Mouse (Mus musculus) layer of hippocampus, adult 18-20 months (tissue): ENCODE measurements around the gene Tmem259. TPM values are rescaled to one million over a fixed set of nuclear protein-coding genes. Genes with fewer than 3 reads are reported as not detected.

Source experiments
- DNase-seq, 2 experiments: peaks; one replicate each; pipeline ENCODE4 v3.0.0; 2022; ENCODE audit warnings: low spot score in 2 of 2
- total RNA-seq, 2 experiments: library from RNA; stranded (reverse); gene quantifications; 2 replicates each; pipeline ENCODE4 v1.2.3; 2021

Tmem259 gene
- total RNA-seq, 2 experiments from 2014 or later, result 118 to 123 TPM

DNA sequence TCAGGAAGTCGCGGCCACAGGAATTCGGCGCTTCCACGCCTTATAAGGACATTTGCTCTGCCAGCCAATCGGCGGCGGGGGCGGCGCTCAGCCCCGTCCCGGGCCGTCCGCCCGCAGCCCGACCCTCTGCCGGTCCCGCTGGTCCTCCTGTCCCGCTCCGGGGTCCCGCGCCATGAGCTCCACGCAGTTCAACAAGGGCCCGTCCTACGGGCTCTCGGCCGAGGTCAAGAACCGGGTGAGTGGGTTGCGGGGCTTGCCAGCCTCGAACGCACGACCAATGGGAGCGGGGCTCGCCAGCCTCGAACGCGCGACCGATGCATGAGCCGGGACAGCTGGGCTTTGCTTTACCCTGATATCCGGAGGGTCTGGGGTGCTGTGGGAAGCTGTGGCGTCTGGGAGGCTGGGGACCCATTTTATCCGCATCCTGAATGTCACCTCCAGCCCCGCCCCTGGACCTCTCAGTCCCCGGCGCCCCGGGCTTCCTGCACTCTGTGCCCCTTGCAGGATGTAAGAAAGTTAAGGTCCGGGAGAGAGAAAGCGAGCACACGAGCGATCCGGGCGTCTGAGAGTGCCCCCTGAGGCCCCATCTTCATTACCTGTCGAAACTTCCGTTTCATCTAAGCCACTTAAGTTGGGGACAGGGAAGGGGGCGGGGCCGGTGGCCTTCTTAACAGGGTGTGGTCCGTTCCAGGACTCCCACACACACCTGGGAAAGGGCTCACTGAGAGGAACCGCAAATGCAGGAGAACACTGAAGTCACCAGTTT is 4.6 kb upstream of the Tmem259 start, which contains the start of gene Cnn2:
Gene Cnn2 (plus strand): TSS at position 79 of the 766 bp plus-strand sequence.
- DNase-seq, result no peak

DNA sequence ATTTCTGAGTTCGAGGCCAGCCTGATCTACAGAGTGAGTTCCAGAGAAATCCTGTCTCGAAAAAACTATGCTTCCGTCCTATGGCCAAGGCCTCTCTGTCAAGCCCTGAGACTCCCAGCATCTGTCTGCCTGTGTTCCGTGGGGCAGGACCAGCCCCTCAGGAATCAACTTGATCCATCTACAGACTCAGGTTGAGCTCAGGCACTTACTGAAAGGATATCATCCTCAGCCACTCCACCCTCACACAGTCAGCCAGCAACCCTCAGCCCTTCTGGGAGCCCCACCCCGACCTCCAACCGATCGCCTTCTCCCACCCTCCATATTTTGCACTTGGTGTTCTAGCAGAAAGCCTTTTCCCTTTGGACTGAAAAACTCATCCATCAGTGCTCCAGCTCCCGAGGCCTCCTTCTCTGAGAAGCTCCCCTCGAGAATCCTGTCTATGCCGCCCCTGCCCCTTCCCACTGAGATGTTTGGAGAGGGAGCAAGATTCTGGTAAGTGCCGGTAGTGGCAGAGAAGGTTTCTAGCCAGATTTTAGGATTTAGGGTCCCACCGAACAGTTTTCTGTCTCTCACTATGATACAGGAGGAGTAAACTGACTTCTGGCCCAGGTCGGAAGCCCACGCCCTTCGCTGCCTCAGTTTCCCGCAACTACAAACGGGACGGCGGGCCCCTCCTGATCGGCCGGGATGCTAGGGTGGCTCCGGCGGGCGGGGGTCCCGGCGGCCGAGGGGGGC is 3.8 kb upstream of the Tmem259 start:
- no peak for DNase-seq

DNA sequence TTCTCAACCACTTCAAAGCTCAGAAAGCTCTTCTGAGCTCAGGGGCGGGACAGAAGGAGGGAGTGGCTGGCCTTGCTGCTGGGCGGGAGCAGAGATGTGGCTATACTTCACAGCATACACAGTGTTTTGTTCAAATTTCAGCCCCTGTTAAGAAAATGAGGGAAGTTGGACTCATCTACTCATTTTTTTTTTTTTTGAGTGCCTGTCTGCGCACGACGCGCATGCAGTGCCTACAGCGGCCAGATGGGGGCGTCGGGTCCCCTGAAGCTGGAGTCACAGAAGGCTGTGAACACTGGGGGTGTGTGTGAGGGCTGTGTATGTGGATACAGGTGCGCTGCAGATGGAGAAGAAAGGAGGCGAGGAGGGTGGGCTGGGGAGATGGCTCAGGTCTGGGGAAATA is 2.8 kb upstream of the Tmem259 start:
- peak; percentile 62 to 90 for DNase-seq

DNA sequence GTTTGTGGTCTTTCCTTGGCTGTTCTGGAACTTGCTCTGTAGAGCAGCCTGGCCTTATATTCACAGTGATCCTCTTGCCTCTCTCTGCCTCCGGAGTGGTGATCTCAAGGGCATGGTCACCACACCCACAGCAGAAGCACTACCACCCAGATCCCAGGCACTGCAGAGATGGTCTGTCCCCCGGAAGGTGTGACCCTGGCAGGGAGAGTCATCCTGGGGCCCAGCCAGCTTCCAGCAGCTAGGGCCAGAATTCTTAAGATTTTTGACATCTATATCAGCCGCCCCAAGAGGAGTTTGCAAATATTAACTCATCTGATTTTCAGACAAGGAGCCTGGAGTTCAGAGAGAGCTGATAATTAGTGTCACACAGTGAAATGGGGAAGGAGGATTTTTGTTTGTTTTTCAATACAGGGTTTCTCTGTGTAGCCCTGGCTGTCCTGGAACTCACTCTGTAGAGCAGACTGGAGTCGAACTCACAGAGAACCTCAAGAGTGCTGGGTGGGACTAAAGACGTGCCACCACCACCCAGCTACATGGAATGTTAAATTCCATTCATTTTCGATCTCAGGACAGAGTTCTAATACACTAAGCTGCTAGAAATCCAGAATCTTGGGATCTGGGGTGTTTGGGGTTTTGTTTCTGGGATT is 2.2 kb upstream of the Tmem259 start:
- DNase-seq, result no peak

DNA sequence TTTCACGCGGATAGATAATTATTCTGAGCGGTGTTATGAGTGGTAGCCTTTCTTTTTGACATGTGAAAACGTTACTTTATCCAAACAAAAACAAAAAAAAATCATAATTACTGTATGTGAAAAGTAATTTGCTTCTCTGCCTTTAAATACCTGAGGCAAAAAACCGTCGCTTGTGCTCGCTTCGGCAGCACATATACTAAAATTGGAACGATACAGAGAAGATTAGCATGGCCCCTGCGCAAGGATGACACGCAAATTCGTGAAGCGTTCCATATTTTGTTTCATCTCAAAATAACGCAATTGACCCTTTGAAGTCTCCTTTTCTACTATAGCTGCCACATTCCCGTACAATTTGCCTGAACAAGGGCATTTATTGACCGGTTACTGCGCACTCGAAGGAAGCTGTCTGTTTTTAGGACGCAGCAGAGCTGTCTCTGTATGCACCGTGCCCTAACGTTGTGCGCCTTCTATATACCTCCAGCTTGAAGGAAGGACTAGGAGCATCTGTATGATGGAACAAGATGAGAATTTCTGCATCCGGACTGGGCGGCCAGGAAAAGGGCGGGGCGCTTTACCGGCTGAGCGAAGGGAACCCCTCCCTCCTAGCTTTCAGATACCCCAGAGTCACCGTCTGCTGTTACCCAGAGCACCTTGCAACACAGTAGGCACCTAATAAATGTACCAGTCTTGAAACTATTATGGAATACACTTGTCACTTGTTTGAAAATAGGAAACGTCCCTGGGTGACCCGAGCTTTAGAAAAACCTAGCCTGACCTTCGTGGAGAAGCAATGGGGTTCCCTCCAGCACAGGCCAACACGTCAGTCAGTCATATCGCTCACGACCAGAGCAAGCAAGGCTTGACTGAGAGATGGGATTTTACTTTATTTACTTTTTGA is 1.5 kb upstream of the Tmem259 start:
- DNase-seq, result peak; percentile 61 to 77

DNA sequence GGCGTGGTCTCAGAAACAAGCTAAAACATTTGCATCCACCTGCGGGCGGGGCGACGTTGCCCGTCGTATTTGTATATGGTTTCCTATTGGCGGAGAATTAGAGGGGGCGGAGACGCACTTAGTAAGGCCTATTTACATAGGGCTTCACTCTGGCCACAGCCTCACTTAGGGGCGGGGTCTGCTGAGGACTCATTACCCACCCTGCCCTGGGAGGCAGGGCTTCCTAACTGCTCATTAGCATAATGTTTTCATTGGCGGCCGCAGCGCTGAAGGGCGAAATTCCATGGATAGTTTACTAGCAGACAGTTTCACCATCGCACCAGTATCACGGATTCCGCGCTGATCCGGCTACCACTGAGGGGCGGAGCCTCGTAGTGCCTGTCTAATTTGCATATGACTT is 741 bp upstream of the Tmem259 start:
- peak; percentile 95 to 99 for DNase-seq

DNA sequence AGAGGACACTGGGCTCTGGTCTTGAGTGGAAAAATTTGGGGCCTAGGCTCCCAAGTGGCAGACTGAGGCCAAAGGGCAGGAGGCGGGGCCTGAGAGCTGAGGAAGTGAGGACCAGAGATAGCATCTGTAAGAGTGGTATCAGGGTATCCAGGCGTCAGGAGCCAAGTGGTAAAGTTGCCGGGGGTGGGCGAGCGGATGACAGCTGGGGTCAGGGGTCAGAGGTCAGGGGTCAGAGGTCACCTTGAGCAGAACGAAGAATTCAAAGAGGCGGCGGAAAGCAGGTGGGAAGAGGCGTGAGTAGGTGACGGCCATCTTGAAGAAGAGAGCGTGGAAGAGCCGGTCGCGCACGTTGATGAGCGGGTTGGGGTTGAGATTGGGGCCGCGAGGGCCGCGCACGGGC is 460 bp downstream of the Tmem259 start:
- peak in 1 of 2 experiments; percentile 69 for DNase-seq

DNA sequence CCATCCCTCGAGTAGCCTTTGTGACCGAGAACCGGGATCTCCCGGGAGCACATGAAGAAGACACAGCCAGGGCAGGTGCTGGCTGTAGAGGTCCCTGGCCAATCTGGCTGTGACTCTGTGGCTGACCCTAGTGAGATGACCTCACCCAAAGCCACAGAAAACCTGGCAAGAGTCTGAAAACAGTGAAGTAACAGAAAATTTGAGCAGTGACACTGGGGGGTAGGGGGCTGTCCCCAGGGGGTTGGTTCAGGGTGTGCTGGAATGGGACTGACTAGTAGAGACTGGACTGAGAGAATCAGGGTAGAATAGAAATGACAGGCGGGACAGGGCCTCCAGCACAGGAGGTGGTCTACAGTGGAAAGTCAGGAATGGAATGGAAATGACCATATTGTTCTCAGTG is 925 bp downstream of the Tmem259 start:
- no peak for DNase-seq

DNA sequence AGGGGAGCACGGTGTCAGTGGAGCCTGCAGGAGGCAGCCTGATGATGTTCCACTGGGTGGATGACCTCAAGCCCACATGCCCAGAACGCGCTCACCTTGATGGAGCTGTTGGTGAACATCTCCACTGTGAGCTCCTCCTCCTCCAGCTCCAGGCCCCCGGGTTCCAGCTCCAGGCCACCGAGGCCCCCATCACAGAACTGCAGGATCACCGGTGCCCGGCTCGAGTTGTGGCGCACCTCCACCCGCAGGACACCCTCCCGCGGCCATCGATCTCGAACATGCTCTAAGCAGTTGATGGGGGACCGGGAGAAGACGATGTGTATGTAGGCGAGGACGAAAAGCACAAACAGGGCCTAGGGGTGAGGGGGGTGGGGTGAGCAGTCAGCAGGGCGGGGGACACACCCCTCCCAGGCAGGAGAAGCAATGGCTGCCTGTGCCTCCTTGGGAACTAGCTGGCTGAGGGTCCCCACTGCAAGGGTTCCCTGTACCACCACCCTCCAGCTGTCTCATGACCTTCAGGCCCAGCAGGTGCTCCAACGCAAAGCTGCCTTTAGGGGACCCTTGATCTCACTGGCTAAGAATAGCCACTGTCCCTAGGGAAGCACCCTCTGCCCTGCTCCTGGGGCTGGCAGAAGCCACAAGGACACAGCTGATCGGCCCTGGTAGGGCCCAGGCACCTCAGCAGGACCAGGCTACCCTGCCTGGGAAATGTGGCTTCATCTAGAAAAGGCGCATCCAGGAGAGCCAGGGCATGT is 4.6 kb downstream of the Tmem259 start:
- no peak for DNase-seq

DNA sequence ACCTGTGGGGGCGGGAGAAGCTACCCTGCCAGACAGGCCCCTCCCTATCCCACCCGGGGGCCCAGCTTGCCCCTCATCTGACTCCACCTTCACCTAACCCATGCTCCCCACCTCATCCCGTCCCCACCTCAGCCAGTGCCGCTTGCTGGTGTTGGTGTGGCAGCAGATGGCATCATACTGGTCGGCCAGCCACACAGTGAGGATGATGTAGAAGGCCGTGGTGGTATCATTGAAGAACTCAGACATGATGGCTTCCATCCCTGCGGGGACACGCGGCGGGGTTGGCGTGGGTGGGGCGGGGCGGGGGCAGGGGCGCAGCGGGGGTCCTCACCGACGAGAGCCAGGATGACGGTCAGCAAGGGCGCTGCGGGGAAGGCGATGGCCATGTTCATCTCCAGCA is 6.1 kb downstream of the Tmem259 start:
- no peak for DNase-seq

DNA sequence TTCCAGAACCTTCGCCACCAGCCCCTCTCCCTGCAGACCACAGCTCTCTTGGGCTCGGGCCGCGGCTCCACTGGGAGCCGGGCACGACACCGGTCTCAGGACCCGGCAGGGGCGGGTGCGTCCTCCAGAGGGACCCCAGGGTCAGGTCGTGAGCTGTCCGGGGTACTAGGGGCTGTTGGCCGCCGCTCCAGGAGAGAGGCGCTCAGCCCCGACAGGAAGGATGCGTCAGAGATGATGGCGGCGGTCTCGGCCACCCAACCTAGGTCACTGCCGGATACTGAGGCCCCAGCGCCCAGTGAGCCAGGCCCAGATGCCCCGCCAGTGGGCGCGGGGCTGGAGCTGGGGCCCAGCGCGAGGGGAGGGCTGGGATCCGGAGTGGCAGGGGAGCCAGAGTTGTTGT is 6.8 kb downstream of the Tmem259 start:
- DNase-seq, result no peak

DNA sequence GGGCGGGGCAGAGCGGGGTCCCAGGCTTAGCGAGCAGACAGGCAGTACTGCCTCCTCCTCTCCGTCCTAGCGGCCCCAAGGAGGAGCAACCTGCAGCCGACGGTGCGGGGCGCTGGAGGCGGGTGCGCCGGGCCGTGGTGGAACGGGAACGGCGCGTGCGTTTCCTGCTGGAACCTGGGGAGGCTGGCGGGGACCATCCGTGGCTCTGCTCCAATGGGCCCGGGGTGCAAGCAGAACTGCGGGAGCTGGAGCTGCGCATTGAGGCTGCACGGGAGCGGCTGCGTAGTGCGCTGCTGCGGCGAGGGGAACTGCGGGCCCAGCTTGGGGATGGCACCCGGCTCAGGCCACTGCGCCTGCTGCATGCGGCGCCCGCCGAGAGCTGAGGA is 7.4 kb downstream of the Tmem259 start:
- DNase-seq, result no peak

DNA sequence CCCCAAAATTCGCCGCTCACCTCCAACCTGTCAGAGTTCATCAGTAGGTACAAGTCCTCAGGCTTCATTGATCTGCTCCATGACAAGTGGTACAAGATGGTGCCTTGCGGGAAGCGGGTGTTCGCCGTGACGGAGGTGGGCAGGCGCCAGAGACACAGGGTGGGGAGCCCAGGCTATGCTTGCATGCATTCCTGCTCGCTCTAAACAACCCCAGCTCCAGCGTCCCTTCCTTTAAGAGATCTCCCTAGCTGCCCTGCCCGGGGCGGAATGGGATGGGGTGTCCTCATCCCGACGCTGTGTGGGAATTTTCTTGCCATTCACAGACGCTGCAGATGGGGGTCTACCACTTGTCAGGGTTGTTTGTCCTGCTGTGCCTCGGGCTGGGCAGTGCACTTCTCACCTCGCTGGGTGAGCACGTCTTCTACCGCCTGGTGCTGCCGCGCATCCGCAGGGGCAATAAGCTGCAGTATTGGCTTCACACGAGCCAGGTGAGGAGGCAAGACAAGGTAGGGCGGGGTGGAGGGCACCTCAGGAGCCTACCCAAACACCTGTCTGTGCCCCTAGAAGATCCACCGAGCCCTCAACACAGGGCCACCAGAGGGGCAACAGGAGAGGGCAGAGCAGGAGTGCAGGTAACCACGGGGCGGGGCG is 7.9 kb downstream of the Tmem259 start:
- no peak for DNase-seq

DNA sequence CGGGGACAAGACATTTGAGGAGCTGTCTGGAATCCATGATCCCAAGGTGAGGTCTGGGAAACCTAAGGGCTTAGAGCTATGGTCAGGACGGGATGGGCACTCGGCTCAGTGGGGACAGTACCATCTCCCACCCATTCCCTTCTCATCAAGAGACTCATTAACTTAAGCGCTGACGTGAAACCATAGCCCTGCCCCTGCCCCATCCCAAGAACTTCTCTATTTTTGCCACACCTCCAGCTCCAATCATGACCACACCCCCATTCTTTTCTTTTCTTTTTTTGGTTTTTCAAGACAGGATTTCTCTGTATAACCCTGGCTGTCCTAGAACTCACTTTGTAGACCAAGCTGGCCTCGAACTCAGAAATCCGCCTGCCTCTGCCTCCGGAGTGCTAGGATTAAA is 9.5 kb downstream of the Tmem259 start:
- no peak for DNase-seq

DNA sequence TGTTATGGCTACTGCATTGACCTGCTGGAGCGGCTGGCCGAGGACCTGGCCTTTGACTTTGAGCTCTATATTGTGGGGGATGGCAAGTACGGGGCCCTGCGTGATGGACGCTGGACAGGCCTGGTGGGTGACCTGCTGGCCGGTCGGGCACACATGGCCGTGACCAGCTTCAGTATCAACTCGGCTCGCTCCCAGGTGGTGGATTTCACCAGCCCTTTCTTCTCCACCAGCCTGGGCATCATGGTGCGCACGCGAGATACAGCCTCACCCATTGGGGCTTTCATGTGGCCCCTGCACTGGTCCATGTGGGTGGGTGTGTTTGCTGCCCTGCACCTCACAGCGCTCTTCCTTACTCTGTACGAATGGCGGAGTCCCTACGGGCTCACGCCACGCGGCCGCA is 10.0 kb downstream of the Tmem259 start:
- DNase-seq, result no peak

DNA sequence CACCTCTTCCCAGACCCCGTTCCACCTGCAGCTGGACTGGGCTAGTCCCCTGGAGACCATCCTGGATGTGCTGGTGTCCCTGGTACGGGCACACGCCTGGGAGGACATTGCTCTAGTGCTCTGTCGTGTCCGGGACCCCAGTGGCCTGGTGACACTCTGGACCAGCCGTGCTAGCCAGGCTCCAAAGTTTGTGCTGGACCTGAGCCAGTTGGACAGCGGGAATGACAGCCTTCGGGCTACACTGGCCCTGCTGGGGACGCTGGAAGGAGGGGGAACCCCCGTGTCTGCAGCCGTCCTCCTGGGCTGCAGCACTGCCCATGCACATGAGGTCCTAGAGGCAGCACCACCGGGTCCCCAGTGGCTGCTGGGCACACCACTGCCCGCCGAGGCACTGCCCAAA is 11.3 kb downstream of the Tmem259 start:
- DNase-seq, result no peak

DNA sequence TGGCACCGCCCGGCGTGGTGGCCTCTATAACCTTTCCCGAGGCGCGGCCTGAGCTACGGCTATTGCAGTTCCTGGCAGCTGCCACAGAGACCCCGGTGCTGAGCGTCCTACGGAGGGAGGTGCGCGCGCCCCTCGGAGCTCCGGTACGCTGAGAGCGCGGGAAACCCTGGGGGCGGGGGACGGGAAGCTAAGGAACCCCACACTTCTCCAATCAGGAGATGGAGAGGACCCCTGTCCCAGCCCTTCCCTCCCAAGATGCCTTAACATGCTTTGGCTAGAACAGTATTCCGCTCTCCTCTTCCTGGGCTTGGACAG is 13.0 kb downstream of the Tmem259 start:
- DNase-seq, result no peak

DNA sequence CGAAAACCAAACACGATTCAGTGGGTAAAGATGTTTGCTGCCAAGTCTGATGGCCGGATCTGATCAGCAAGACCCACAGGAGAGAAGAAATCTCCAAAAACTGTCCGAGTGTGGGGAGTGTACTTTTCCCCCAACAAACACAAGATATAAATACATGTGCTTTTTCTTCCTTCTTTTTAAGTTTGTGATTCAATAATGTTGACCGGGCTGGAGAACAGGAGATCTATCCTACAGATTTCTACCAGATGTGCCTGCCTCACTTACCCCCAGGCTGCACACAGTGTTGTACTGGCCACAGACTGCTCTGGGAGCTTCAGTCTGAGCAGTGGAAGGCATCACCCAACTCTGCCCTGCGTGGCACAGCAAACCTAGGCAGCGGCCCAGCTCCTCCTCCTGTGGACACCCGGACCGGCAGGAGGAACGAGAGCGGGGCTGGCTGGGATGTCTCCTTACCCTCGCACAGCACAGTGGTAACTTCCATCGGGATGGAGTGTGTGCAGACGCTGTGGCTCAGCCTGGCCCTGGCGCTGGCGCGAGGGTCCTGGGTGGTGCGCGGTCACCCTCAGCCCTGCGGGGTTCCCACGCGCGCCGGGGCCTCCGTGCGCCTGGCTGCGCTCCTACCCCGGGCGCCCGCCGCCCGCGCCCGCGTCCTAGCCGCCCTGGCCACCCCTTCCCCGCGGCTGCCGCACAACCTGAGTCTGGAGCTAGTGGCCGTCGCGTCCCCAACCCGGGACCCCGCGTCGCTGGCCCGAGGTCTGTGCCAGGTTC is 13.5 kb downstream of the Tmem259 start, which contains the start of gene Grin3b:
Gene Grin3b (plus strand): TSS at position 301 of the 768 bp plus-strand sequence.
- DNase-seq, result no peak

DNA sequence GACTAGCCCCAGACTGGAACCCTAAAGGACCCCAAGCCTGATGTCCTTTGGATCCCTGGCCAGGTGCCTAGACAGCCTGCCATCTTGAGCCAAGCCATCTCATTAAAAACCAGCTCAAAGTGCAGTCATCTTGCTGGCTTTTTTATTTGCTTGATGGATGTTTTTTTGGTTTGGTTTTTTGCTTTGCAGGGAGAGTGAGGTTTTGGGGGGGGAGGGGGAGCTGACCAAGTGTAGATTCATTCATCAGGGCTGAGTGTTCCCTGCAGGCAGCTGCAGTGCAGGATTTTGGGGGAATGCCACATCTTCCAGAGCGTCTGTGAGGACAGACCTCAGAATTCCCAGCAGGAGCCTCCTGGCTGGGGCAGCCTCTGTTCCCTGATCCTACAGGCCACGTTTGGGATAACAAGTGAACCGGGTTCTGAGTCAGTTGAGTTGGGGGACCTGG is 15.0 kb downstream of the Tmem259 start:
- no peak for DNase-seq
